Mouse (Mus musculus): ENCODE measurements around the gene Hspbap1. TPM values are rescaled to one million over a fixed set of nuclear protein-coding genes. Genes with fewer than 3 reads are reported as not detected.

The Hspbap1 gene
- 35.7 TPM for polyA plus RNA-seq (2017; shearing (Covaris generic))

DNA sequence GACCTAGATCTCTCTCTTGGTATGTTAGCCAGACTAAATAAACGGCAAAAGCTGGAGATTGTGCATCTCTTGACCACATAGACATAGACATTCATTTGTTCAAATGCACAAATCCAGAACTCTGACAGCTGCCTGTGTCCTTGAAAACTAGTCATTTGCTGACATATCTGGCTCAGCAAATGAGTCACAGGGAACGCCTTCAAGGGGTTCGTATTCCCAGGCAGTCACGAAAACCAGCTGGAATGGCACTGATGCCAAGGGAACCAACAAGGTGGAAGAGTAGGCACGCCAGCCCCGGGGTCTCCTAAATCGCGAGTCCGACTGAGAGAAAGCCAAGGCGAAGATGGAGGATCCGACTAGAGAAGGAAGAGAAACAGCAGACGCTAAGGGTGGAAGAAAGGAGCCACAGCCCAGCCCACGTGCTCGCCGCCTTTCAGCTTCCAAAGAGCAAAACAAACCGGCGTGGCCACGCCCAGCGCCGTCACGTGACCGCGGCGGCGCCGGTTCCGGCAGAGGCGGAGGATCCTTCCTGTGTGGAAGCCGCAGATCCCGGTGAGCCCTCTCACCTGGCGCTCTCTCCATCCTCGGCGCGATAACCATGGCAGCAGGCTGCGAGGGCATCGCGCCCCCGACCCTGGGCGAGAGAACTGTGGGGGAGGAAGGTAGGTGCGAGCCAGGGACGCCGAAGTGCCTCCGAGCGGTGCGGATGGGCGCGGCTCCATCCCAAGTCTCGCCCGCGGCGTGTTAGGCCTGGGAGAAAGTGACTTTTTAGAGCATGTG, at the start of gene Hspbap1:
TSS of gene Hspbap1 (plus strand) at position 498 of the 780 bp plus-strand sequence.

DNA sequence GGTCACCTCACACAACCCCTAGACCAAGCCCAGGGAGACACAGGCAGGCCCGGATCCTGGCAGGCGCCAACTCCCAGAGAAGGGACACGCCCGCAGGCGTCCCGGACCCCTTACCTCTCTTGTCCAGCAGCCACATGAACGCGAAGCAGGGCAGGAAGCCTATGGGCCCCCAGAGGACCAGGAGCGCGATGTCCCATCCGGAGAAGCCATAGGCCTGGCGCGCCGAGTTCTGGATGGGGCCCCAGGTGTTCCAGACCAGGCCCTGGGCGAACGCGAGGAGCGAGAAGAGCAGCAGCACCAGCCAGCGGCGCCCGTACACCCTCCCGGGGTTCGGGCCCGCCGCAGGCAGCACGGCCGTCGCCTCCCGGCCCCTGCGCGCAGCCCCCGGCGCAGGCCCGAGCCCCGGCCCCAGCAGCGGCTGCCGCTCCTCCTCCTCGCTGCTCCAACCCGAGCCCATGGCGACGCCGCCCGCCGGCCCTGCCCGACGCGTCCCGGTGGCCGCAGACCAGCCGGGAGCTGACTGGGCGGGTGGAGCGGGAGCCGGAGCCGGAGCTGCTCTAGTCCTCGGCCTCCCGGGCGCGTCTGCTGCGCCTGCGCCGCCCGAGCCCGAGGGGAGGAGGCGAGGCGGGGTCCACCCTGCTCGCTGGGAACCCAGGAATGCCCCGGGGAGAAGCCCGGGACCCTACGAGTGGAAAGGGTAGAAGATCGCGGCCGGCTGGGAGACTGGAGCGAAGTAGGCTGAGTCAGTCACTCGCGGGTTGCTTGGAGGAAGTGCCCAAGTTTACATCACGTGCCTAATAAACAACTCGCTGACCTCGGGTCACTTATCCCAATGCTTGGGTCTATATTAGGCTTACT, 1.2 kb upstream of the Hspbap1 start, which contains the start of gene Dirc2:
TSS of gene Dirc2 (minus strand) at position 572 of the 858 bp plus-strand sequence.

DNA sequence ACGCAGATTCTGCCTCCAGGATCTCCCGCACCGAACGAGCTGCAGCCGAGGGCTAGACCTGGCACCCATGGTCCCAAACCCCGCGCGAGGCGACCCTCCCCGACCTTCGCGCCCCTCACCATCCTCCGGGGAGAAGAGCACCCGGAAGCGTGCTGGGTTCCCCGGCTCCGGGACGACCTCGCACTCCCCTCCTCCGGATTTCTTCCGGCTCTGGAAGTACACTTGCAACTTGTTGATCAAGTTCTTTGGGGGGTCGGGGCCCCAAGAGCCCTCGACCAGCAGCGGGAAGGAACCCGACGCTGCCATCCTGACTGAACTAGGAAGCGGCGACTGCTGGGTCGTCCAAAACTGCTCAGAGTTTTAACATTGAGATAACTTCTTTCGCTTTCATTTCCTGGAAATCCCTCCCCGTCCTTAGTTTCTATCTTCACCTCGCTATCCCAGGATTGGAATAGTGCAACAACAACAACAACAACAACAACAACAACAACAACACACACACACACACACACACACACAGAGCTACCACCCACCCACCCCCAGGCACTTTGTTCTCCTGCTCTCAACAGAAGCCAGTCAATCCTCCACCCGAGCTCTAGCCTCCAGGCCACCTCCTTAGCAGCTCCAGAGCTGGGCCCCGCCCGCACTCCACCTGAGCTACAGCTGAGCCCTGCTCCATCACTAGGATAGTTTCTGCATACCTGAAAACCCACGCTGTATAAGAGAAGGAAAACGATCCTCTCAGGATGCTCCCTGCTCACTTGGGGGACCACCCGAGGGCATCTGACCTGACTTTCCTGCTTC, 101.1 kb downstream of the Hspbap1 start, which contains the start of gene Parp14:
TSS of gene Parp14 (minus strand) at position 497 of the 804 bp plus-strand sequence.

Other genes with a start within 250 kb of the Hspbap1 start
- not detected for gene Sema5b, start 229.2 kb upstream of the Hspbap1 start, polyA plus RNA-seq (2017; shearing (Covaris generic))
- 2.0 TPM for gene Dirc2, start 1.0 kb upstream of the Hspbap1 start, polyA plus RNA-seq (2017; shearing (Covaris generic))
- 115 TPM for gene Parp14, start 101.2 kb downstream of the Hspbap1 start, polyA plus RNA-seq (2017; shearing (Covaris generic))
- 105 TPM for gene Parp9, start 168.1 kb downstream of the Hspbap1 start, polyA plus RNA-seq (2017; shearing (Covaris generic))
- 102 TPM for gene Dtx3l, start 168.8 kb downstream of the Hspbap1 start, polyA plus RNA-seq (2017; shearing (Covaris generic))
- gene Kpna1, start 208.4 kb downstream of the Hspbap1 start, polyA plus RNA-seq (2017; shearing (Covaris generic)): 87.5 TPM